Comparison of ENCODE assay signal across 7 mouse cellular contexts in genomic region chr7:45461326-45461725, GRCm38 (mm10). TPM values are rescaled to one million over a fixed set of nuclear protein-coding genes. Genes with fewer than 3 reads are reported as not detected.
DNase-seq lines count a peak whose midpoint lies in the region; ATAC-seq and TF ChIP-seq lines count a peak whose summit lies in the region.

No protein-coding gene starts in this region.

- peaks cover 31% of the 10 kb centered on the region; the same call in 1 of the 2 replicates for H3K4me1 ChIP-seq in lung, postnatal 0 days (ENCODE audit: insufficient read depth, low read depth, low read length)
- peaks cover 12% of the 10 kb centered on the region for H3K4me1 ChIP-seq in embryonic fibroblast, embryonic 13.5 days (ENCODE audit: control insufficient read depth, insufficient read depth, low read length)
- H3K4me1 ChIP-seq in limb, embryonic 10.5 days: peaks cover 55% of the 10 kb centered on the region
- peaks cover 51% of the 10 kb centered on the region for H3K4me1 ChIP-seq in stomach, embryonic 15.5 days

- TF ChIP-seq POLR2A in embryonic fibroblast, embryonic 13.5 days (IDR thresholded peaks at IDR 0.05; ENCODE audit: low read depth, low read length): no peak

- no peak for TF ChIP-seq CTCF in lung, postnatal 0 days (IDR thresholded peaks at IDR 0.05)
- TF ChIP-seq CTCF in embryonic fibroblast, embryonic 13.5 days (IDR thresholded peaks at IDR 0.05; ENCODE audit: borderline replicate concordance, insufficient read depth, low read length): no peak

- H3K27me3 ChIP-seq in lung, postnatal 0 days (replicated peaks; ENCODE audit: insufficient read depth, low read length): no peaks in the 10 kb centered on the region
- H3K27me3 ChIP-seq in limb, embryonic 10.5 days (ENCODE audit: low read depth, poor library complexity, severe bottlenecking): no peaks in the 10 kb centered on the region
- H3K27me3 ChIP-seq in stomach, embryonic 15.5 days (replicated peaks): no peaks in the 10 kb centered on the region

- TF ChIP-seq EP300 in lung, postnatal 0 days (IDR thresholded peaks at IDR 0.05): no peak

- 66% methylated on average over 4 of the region's 5 CpGs for WGBS in lung, postnatal 0 days
- WGBS in limb, embryonic 10.5 days: 48% methylated on average over 5 of the region's 5 CpGs
- WGBS in stomach, embryonic 15.5 days: 47% methylated on average over 5 of the region's 5 CpGs

- no peak overlapping the region for H3K9ac ChIP-seq in lung, postnatal 0 days (replicated peaks; ENCODE audit: low read depth)
- H3K9ac ChIP-seq in stomach, embryonic 15.5 days: no peak overlapping the region

- no peak overlapping the region for H3K4me3 ChIP-seq in lung, postnatal 0 days (ENCODE audit: low read depth, low read length)
- no peak overlapping the region for H3K4me3 ChIP-seq in embryonic fibroblast, embryonic 13.5 days (ENCODE audit: insufficient read depth, low read length)
- H3K4me3 ChIP-seq in limb, embryonic 10.5 days: peak overlapping the region; percentile 80
- no peak overlapping the region for H3K4me3 ChIP-seq in stomach, embryonic 15.5 days (replicated peaks)

- H3K9me3 ChIP-seq in lung, postnatal 0 days (ENCODE audit: low read length): no peaks in the 10 kb centered on the region
- no peaks in the 10 kb centered on the region for H3K9me3 ChIP-seq in limb, embryonic 10.5 days (replicated peaks)
- no peaks in the 10 kb centered on the region for H3K9me3 ChIP-seq in stomach, embryonic 15.5 days

- H3K27ac ChIP-seq in lung, postnatal 0 days (ENCODE audit: low read length): peak overlapping the region; percentile 92
- peak overlapping the region; percentile 96 for H3K27ac ChIP-seq in embryonic fibroblast, embryonic 13.5 days (ENCODE audit: insufficient read depth, low read length)
- H3K27ac ChIP-seq in limb, embryonic 10.5 days: peak overlapping the region; percentile 94
- peak overlapping the region; percentile 94 for H3K27ac ChIP-seq in stomach, embryonic 15.5 days

- peak overlapping the region; percentile 53 for H3K4me2 ChIP-seq in lung, postnatal 0 days (replicated peaks; ENCODE audit: low read depth, low read length)
- peak overlapping the region; percentile 54 for H3K4me2 ChIP-seq in stomach, embryonic 15.5 days

- DNase-seq in lung, postnatal 0 days (ENCODE audit: low spot score): peak; percentile 62
- DNase-seq in lung, postnatal 25 days (ENCODE audit: low spot score): no peak
- DNase-seq in limb, embryonic 10.5 days (ENCODE audit: low spot score): no peak
- DNase-seq in urinary bladder, postnatal 25 days (ENCODE audit: low spot score): no peak
- no peak for DNase-seq in right cerebral cortex, adult 2 months (ENCODE audit: low spot score in 2 of 2)

- H3K36me3 ChIP-seq in lung, postnatal 0 days (ENCODE audit: insufficient read depth, low read length): peaks cover 6% of the 10 kb centered on the region; the same call in 1 of the 2 replicates
- H3K36me3 ChIP-seq in limb, embryonic 10.5 days: peaks cover 71% of the 10 kb centered on the region
- H3K36me3 ChIP-seq in stomach, embryonic 15.5 days: peaks cover 10% of the 10 kb centered on the region; the same call in 1 of the 2 replicates

- no peak for ATAC-seq in lung, postnatal 0 days
- ATAC-seq in stomach, embryonic 15.5 days (ENCODE audit: insufficient read depth, low FRiP score, low read depth): no peak

RNA-seq across cellular contexts. Expression of gene Ftl1, which starts 1.6 kb away (rescaled TPM):
- polyA plus RNA-seq in lung, postnatal 0 days (2015; fragmentation: Nextera tagmentation; extraction: Ambion mirVana): 5,808 and 6,026 TPM in 2 replicates
- 3,506 and 4,699 TPM in 2 replicates for polyA plus RNA-seq in embryonic fibroblast, embryonic 13.5 days (2011; ENCODE audit: insufficient read length, low read depth, missing spikeins)
- 5,063 and 5,416 TPM in 2 replicates for polyA plus RNA-seq in limb, embryonic 10.5 days (2016; fragmentation: Nextera tagmentation; extraction: Ambion mirVana)
- 4,747 and 4,817 TPM in 2 replicates for polyA plus RNA-seq in stomach, embryonic 15.5 days (2015; fragmentation: Nextera tagmentation; extraction: Ambion mirVana)

RNA-seq across cellular contexts. Expression of gene Bax, which starts 5.4 kb away (rescaled TPM):
- 144 and 155 TPM in 2 replicates for polyA plus RNA-seq in lung, postnatal 0 days (2015; fragmentation: Nextera tagmentation; extraction: Ambion mirVana)
- polyA plus RNA-seq in embryonic fibroblast, embryonic 13.5 days (2011; ENCODE audit: insufficient read length, low read depth, missing spikeins): 218 and 278 TPM in 2 replicates
- 248 and 297 TPM in 2 replicates for polyA plus RNA-seq in limb, embryonic 10.5 days (2016; fragmentation: Nextera tagmentation; extraction: Ambion mirVana)
- polyA plus RNA-seq in stomach, embryonic 15.5 days (2015; fragmentation: Nextera tagmentation; extraction: Ambion mirVana): 157 and 168 TPM in 2 replicates

RNA-seq across cellular contexts. Expression of gene Tulp2, which starts 20.4 kb away (rescaled TPM):
- 0.25 and 0.52 TPM in 2 replicates for polyA plus RNA-seq in lung, postnatal 0 days (2015; fragmentation: Nextera tagmentation; extraction: Ambion mirVana)
- not detected in 2 replicates for polyA plus RNA-seq in embryonic fibroblast, embryonic 13.5 days (2011; ENCODE audit: insufficient read length, low read depth, missing spikeins)
- 1.8 and 2.2 TPM in 2 replicates for polyA plus RNA-seq in limb, embryonic 10.5 days (2016; fragmentation: Nextera tagmentation; extraction: Ambion mirVana)
- 1.4 and 1.8 TPM in 2 replicates for polyA plus RNA-seq in stomach, embryonic 15.5 days (2015; fragmentation: Nextera tagmentation; extraction: Ambion mirVana)

RNA-seq across cellular contexts. Expression of gene Ruvbl2, which starts 23.4 kb away (rescaled TPM):
- polyA plus RNA-seq in lung, postnatal 0 days (2015; fragmentation: Nextera tagmentation; extraction: Ambion mirVana): 59.9 and 63.5 TPM in 2 replicates
- 67.9 and 74.6 TPM in 2 replicates for polyA plus RNA-seq in embryonic fibroblast, embryonic 13.5 days (2011; ENCODE audit: insufficient read length, low read depth, missing spikeins)
- polyA plus RNA-seq in limb, embryonic 10.5 days (2016; fragmentation: Nextera tagmentation; extraction: Ambion mirVana): 228 and 283 TPM in 2 replicates
- 127 and 139 TPM in 2 replicates for polyA plus RNA-seq in stomach, embryonic 15.5 days (2015; fragmentation: Nextera tagmentation; extraction: Ambion mirVana)

RNA-seq across cellular contexts. Expression of gene Gm45808, which starts 25.3 kb away (rescaled TPM):
- not detected in 2 replicates for polyA plus RNA-seq in lung, postnatal 0 days (2015; fragmentation: Nextera tagmentation; extraction: Ambion mirVana)
- polyA plus RNA-seq in embryonic fibroblast, embryonic 13.5 days (2011; ENCODE audit: insufficient read length, low read depth, missing spikeins): not detected in 2 replicates
- not detected in 2 replicates for polyA plus RNA-seq in limb, embryonic 10.5 days (2016; fragmentation: Nextera tagmentation; extraction: Ambion mirVana)
- not detected in 2 replicates for polyA plus RNA-seq in stomach, embryonic 15.5 days (2015; fragmentation: Nextera tagmentation; extraction: Ambion mirVana)
